Mouse (Mus musculus) gastrocnemius, adult 2 months (tissue): ENCODE data around the gene Ccl7. TPM values are rescaled to one million over a fixed set of nuclear protein-coding genes. Genes with fewer than 3 reads are reported as not detected.
A peak's percentile ranks its signal among the peaks of the same experiment; 100 is the strongest.

Experiments used
- DNase-seq: peaks from one replicate; pipeline ENCODE4 v3.0.0; 2022
- H3K27ac ChIP-seq: fragments of 200-600 bp; 2 replicates; pipeline ENCODE4 v1.8.1; 2022; ENCODE audit warnings: mild to moderate bottlenecking
- H3K4me3 ChIP-seq: fragments of 200-600 bp; 2 replicates; pipeline ENCODE4 v1.8.1; 2022; ENCODE audit warnings: mild to moderate bottlenecking, moderate library complexity
- CTCF ChIP-seq: fragments of 200-600 bp; IDR thresholded peaks from 2 replicates; pipeline ENCODE4 v1.8.1; 2022; ENCODE audit warnings: antibody characterized with exemption, mild to moderate bottlenecking, moderate library complexity
- intact Hi-C: fragments of 180-260 bp; cut with DNase I; formaldehyde crosslinking; loops from one replicate; pipeline ENCODE4 v1.15.1; 2025
- total RNA-seq, 2 experiments: library from RNA; stranded (reverse); gene quantifications; 2 replicates each; pipeline ENCODE4 v1.2.3; 2021

The Ccl7 gene
- total RNA-seq, 2 experiments from 2014 or later: not detected

DNA sequence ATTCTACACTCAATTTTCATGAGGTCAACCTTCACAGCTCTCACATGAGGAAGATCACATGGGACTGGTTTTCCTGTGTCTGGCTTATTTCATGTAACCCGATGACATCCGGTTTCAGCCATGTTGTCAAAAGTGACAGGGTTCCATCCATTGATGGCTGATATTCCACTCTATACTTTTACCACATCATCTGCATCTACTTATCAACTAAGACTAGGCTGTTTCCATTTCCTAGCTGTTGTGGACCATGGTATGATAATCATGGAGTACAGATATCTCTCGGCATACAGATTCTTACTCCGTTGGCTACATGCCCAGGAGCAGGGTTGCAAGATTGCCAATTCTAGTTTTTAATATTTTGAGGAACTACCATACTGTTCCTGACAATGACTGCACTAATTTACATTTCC lies 3.8 kb upstream of the Ccl7 start:
- H3K27ac ChIP-seq: no peak overlapping the region
- intact Hi-C loops: no loop called here
- DNase-seq: no peak
- no peak overlapping the region for H3K4me3 ChIP-seq
- no peak for TF ChIP-seq CTCF

- Histone ChIP-seq H3K27ac (no peak overlapping the region), H3K4me3 (no peak overlapping the region)
- intact Hi-C loops: loop anchor here (1.0 to 5.0 kb wide), 2 partner anchors 51 to 129 kb away; no protein-coding TSS in a partner anchor
- TF ChIP-seq CTCF: peak; percentile 65
- peak; percentile 63 for DNase-seq
Observed at GRCm38 (mm10) chr11:82047746-82048415, 2.4 kb downstream of the Ccl7 start.

DNA sequence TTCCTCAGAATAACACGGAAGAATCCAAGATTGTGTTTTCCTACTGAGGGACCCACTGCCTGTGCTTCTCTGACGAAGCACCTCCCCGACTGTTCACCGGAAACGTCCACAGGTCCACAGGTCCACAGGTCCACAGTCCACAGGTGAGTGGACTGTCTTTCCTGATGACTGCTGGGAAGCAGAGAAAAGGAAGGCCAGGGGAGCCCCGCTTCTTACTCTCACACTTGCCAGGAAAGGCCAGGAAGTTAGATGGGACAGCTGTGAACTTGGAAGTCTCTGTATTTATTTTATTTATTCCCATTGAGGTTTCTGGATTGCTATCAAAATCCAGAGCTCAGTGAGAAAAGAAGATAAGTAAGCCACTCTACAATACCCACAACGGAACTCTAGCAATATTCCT lies 8.3 kb downstream of the Ccl7 start:
- TF ChIP-seq CTCF: no peak
- intact Hi-C loops: no loop called here
- Histone ChIP-seq H3K4me3 (no peak overlapping the region), H3K27ac (no peak overlapping the region)
- DNase-seq: no peak

DNA sequence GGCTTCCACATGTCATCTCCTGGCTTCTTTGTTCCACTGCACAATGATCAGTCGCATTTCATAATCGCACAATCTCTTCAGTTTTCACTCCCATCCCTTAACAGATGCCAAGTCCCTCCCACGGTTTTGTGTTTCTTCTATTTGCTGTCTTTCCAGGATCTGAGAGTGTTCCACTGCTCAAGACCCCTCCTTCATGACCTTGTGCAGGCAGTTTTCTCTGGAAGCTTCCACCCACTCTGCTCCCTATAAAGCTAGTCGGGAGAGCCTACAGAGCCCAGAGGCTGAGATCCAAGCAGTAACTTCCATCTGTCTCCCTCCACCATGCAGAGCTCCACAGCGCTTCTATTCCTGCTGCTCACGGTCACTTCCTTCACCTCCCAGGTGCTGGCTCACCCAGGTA lies 12.1 kb downstream of the Ccl7 start, which contains the start of gene Ccl11:
Gene Ccl11, plus strand, starts transcription at position 178 of the 400 bp plus-strand sequence.
- Histone ChIP-seq H3K27ac (peak within 1 kb of the TSS; percentile 75), H3K4me3 (peak within 1 kb of the TSS; percentile 66)
- peak; percentile 57 for DNase-seq
- intact Hi-C loops: no loop called here
- TF ChIP-seq CTCF: no peak

DNA sequence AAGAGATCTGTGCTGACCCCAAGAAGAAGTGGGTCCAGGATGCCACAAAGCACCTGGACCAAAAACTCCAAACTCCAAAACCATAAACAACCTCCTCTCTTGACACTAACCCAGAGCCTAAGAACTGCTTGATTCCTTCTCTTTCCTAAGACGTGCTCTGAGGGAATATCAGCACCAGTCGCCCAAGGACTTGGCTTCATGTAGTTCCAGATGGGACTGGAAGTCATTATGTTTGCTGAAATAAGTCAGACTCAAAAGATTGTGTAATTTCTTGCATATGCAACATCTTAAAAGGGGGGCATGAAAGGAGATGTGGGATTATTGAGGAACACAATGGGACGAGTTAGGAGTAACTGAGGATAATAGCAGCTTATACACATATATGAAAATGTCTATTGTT lies 16.7 kb downstream of the Ccl7 start:
- DNase-seq: no peak
- peak overlapping the region; percentile 57 for H3K27ac ChIP-seq
- intact Hi-C loops: no loop called here
- no peak overlapping the region for H3K4me3 ChIP-seq
- no peak for TF ChIP-seq CTCF

- DNase-seq: no peak
- Histone ChIP-seq H3K27ac (no peak overlapping the region), H3K4me3 (no peak overlapping the region)
- intact Hi-C loops: no loop called here
- TF ChIP-seq CTCF: no peak
Observed at GRCm38 (mm10) chr11:82063454-82063853, 17.9 kb downstream of the Ccl7 start.

DNA sequence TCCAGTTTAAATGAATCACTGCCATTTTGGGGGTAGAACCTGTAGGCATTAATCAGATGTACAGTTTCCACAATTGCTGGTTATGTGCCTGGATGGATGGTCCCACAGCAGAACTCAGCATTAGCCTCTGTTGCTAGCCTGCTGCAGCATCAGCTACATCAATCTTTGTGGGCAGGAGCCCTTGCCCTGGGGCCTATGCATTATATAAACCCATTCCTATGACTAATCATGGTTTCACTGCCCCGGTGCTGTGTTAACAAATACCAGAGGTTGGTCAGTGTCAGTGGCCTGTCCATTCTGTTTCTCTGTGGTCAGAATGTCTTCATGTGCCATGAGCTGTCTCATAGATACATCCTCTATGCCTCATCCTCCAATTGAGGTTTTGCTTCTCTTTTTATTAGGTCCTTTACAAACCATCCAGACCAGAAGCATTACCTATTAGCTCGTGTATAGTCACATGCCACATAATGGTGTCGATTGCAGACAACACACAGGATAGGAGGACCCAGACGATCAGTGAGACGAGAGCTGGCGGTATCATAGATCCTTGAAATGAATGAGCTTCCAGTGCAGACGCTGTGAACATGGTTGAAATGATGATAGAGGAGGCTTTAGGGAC lies 21.6 kb downstream of the Ccl7 start:
- Histone ChIP-seq H3K27ac (no peak overlapping the region), H3K4me3 (no peak overlapping the region)
- intact Hi-C loops: no loop called here
- no peak for TF ChIP-seq CTCF
- no peak for DNase-seq

DNA sequence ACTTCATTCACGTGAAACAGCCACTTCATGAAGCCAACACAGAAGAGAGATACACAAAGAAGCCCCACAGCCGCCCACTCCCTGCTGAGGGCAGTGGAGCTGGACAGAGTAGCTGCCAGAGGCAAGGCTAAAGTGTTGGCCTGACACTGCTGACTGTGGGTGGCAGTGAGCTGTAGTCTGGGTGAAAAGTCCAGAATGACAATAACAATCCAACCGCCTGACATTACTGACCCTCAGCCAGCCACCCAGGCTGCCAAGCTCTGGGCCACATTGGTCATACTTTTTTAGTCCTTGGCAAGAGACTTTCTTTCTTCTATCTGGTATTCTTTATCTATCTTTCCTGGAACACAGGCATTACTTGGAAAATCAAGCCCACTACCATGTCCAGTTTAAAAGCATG lies 25.6 kb downstream of the Ccl7 start:
- Histone ChIP-seq H3K27ac (no peak overlapping the region), H3K4me3 (no peak overlapping the region)
- TF ChIP-seq CTCF: no peak
- intact Hi-C loops: no loop called here
- peak; percentile 32 for DNase-seq

DNA sequence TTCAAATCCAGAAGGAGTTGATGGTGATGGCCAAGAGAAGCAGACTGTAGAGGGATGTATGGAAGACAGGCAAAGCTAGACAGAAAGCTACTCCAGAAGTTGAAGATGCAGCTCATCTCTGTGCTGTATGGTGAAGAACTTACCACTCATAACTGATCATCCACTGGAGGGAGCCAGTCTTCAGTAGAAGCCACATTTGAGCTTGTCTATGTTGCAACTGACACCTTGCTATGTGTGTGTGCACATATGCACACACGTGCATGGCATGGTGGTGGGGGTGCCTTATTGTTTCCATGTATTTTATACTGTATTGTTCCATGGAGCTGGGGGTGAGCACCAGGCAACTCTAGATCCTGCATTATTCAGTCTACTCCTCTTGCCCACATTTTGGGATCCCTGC lies 26.9 kb downstream of the Ccl7 start:
- Histone ChIP-seq H3K4me3 (no peak overlapping the region), H3K27ac (no peak overlapping the region)
- intact Hi-C loops: no loop called here
- TF ChIP-seq CTCF: peak; percentile 22; the same call in 1 of the 2 replicates
- no peak for DNase-seq

GRCm38 (mm10) chr11:82072984-82073383 lies 27.5 kb downstream of the Ccl7 start:
- intact Hi-C loops: no loop called here
- Histone ChIP-seq H3K27ac (no peak overlapping the region), H3K4me3 (no peak overlapping the region)
- no peak for TF ChIP-seq CTCF
- no peak for DNase-seq

- TF ChIP-seq CTCF: no peak
- DNase-seq: no peak
- no peak overlapping the region for H3K4me3 ChIP-seq
- H3K27ac ChIP-seq: no peak overlapping the region
- intact Hi-C loops: no loop called here
Observed at GRCm38 (mm10) chr11:82073686-82074085, 28.2 kb downstream of the Ccl7 start.

- no peak for DNase-seq
- TF ChIP-seq CTCF: no peak
- H3K27ac ChIP-seq: no peak overlapping the region
- intact Hi-C loops: no loop called here
- no peak overlapping the region for H3K4me3 ChIP-seq
Observed at GRCm38 (mm10) chr11:82077031-82077430, 31.5 kb downstream of the Ccl7 start.

DNA sequence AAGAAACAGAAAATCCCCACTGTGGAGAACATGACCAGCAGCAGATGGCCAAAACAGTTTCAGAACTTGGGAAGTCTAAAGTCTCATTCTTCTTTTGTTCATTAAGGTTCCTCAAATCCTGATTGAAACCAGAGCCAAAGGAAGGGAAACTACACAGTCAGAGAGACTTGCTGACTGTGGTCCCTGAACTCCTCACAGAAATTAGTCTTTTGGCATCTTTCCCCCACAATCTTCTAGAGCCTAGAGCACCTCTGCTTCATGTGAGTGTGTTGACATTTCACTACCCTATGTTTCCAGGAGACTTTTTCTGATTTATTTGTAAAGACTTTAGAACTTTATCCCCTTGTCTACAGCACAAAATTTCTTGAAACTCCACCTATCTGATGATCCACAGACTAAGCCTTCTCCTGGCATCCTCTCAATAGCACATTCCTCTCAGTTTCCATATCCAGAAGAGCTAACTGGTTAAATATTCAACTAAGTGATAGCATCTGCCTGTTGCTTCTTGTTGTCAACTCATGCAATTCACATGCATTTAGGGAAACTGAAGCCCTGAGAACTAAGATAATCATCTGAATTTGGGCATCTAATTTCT lies 32.7 kb downstream of the Ccl7 start:
- intact Hi-C loops: no loop called here
- TF ChIP-seq CTCF: no peak
- Histone ChIP-seq H3K4me3 (no peak overlapping the region), H3K27ac (peak overlapping the region; percentile 36; the same call in 1 of the 2 replicates)
- no peak for DNase-seq

DNA sequence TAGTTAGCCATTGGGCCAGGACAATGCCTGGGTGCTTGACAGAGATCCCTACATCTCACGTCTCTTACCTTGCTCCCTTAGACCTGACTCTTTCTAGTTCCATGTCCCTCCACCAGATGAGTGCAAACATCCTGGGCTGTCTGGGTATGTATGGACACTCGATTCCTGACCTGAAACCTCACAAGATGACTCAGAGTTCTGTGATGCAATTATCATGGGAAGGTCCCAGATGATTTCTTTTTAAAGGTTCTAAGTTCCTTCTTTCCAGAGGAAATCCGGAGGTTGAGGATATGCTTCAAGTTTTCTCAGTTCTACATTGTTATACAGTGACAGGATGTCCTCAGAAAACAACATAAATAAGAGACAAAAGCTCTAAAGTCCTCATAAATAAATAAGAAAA lies 35.4 kb downstream of the Ccl7 start:
- no peak overlapping the region for H3K4me3 ChIP-seq
- no peak for DNase-seq
- H3K27ac ChIP-seq: no peak overlapping the region
- TF ChIP-seq CTCF: no peak
- intact Hi-C loops: no loop called here
